Mouse (Mus musculus): ENCODE data around the gene Hist1h4j. TPM values are rescaled to one million over a fixed set of nuclear protein-coding genes. Genes with fewer than 3 reads are reported as not detected.
A peak's percentile ranks its signal among the peaks of the same experiment; 100 is the strongest.
"Not testable (repeated sequence)": the region's sequence is repeated elsewhere in the genome, so short reads cannot be mapped to it uniquely, and the experiment has no call there.

Gene Hist1h4j
- total RNA-seq, 1 experiment from 2014 or later, result 469 TPM

GRCm38 (mm10) chr13:21779767-21780731 lies 45.2 kb downstream of the Hist1h4j start, which contains the start of gene Hist1h1b:
TSS of gene Hist1h1b (minus strand) at chr13:21780625.
- ATAC-seq (replicated peaks; ENCODE audit: low read depth, poor library complexity, severe bottlenecking), result peak; percentile 53

GRCm38 (mm10) chr13:21781021-21781555 lies 46.2 kb downstream of the Hist1h4j start:
- ATAC-seq (replicated peaks; ENCODE audit: low read depth, poor library complexity, severe bottlenecking), result no peak

- no peak for ATAC-seq (replicated peaks; ENCODE audit: low read depth, poor library complexity, severe bottlenecking)
Observed at GRCm38 (mm10) chr13:21781639-21782038, 46.8 kb downstream of the Hist1h4j start.

- ATAC-seq (replicated peaks; ENCODE audit: low read depth, poor library complexity, severe bottlenecking), result not testable (repeated sequence)
Observed at GRCm38 (mm10) chr13:21782361-21783254, 47.7 kb downstream of the Hist1h4j start.

DNA sequence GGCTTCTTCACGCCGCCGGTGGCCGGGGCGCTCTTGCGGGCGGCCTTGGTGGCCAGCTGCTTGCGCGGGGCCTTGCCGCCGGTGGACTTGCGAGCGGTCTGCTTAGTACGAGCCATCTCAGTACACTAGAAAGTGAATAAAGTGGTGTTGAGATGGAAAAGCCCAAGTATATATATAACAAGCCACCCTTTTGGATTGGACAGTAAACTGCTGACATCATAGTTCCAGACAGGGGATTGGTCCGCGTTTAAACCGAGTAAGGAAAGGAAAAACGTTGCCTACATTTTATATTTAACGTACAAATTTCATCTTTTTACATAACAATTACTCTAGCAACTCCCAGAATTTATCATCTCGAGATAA lies 48.4 kb downstream of the Hist1h4j start, which contains the start of gene Hist1h3i:
Hist1h3i (minus strand) TSS at position 116 of the 363 bp plus-strand sequence.
- ATAC-seq (replicated peaks; ENCODE audit: low read depth, poor library complexity, severe bottlenecking), result peak; percentile 33

DNA sequence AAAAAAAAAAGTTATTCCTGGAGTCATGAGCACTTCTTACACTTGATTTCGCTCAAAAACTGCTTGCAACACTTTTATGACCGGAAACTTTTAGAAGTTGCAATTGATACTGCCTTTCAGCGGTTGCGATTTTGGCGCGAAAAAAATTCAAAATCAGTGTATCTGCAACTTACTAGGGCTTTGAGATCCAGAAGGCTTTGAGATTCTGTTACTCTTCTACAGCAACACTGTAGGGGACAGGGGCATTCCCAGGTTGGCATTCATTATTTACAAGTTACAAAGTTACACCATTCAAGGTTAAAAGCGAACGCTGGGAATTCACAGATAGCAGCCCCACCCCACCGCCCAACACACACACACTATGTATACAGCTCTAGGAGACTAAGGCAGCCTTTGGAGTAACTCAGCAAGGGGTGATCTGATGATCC lies 48.9 kb downstream of the Hist1h4j start:
- no peak for ATAC-seq (replicated peaks; ENCODE audit: low read depth, poor library complexity, severe bottlenecking)

DNA sequence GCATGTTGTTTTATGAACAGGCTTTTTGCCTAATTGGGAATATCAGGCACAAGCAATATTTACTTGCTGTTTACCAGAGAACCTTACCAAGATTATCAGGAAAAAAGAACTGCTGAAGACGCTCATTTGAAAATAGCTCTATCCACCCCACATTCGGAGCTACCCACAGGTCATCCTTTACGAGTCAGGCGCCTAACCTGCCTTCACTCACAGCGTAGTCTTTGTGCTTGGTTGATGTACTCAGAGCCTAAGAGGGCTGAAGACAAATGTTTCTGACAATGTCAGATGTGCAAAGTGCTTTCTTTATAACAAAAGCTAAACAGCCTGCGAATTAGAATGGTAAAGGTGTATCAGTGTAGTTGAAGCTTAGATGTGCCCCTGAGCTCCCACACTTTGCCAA lies 49.4 kb downstream of the Hist1h4j start:
- no peak for ATAC-seq (replicated peaks; ENCODE audit: low read depth, poor library complexity, severe bottlenecking)

Other genes with a start within 250 kb of the Hist1h4j start
- gene AK157302, start 239.8 kb upstream of the Hist1h4j start, total RNA-seq (2017), result 0.37 and 0.44 TPM in 2 replicates
- gene Gm11273, start 233.6 kb upstream of the Hist1h4j start, total RNA-seq (2017), result 8.5 and 11.7 TPM in 2 replicates
- gene Zkscan8, start 203.9 kb upstream of the Hist1h4j start, total RNA-seq (2017), result 12.4 and 14.7 TPM in 2 replicates
- not detected in 2 replicates for gene Olfr1366, start 192.3 kb upstream of the Hist1h4j start, total RNA-seq (2017)
- gene Olfr1535, start 175.2 kb upstream of the Hist1h4j start, total RNA-seq (2017), result not detected in 2 replicates
- gene Olfr1364, start 153.3 kb upstream of the Hist1h4j start, total RNA-seq (2017), result not detected in 2 replicates
- not detected in 2 replicates for gene Olfr1362, start 121.0 kb upstream of the Hist1h4j start, total RNA-seq (2017)
- gene Olfr11, start 92.5 kb upstream of the Hist1h4j start, total RNA-seq (2017), result not detected in 2 replicates
- not detected in 2 replicates for gene Olfr1361, start 71.7 kb upstream of the Hist1h4j start, total RNA-seq (2017)
- not detected in 2 replicates for gene Olfr1360, start 57.7 kb upstream of the Hist1h4j start, total RNA-seq (2017)
- gene Olfr1359, start 37.0 kb upstream of the Hist1h4j start, total RNA-seq (2017), result not detected in 2 replicates
- gene Hist1h2bl, start 18.9 kb upstream of the Hist1h4j start, total RNA-seq (2017), result 401 and 517 TPM in 2 replicates
- 1,241 and 1,337 TPM in 2 replicates for gene Hist1h2ai, start 18.6 kb upstream of the Hist1h4j start, total RNA-seq (2017)
- 145 and 293 TPM in 2 replicates for gene Hist1h3h, start 17.4 kb upstream of the Hist1h4j start, total RNA-seq (2017)
- 379 and 469 TPM in 2 replicates for gene Hist1h2bm, start 13.0 kb upstream of the Hist1h4j start, total RNA-seq (2017)
- 4,229 and 5,615 TPM in 2 replicates for gene Hist1h4k, start 15.4 kb downstream of the Hist1h4j start, total RNA-seq (2017)
- 950 and 1,047 TPM in 2 replicates for gene Hist1h2ak, start 18.8 kb downstream of the Hist1h4j start, total RNA-seq (2017)
- 1,475 and 1,634 TPM in 2 replicates for gene Hist1h2bn, start 19.1 kb downstream of the Hist1h4j start, total RNA-seq (2017)
- gene Hist1h1b, start 45.6 kb downstream of the Hist1h4j start, total RNA-seq (2017), result 1,123 and 1,267 TPM in 2 replicates
- 252 and 264 TPM in 2 replicates for gene Hist1h3i, start 48.3 kb downstream of the Hist1h4j start, total RNA-seq (2017)
- gene Hist1h2an, start 52.2 kb downstream of the Hist1h4j start, total RNA-seq (2017), result 413 and 544 TPM in 2 replicates
- gene Hist1h2bp, start 52.4 kb downstream of the Hist1h4j start, total RNA-seq (2017), result 69.7 and 70.4 TPM in 2 replicates
- gene Hist1h2bq, start 75.1 kb downstream of the Hist1h4j start, total RNA-seq (2017), result 106 and 143 TPM in 2 replicates
- gene Hist1h2ao, start 75.4 kb downstream of the Hist1h4j start, total RNA-seq (2017), result 626 and 966 TPM in 2 replicates
- 3,201 and 5,019 TPM in 2 replicates for gene Hist1h4m, start 76.7 kb downstream of the Hist1h4j start, total RNA-seq (2017)
- gene Hist1h4n, start 97.1 kb downstream of the Hist1h4j start, total RNA-seq (2017), result 2,940 and 3,195 TPM in 2 replicates
- 1,879 and 2,229 TPM in 2 replicates for gene Hist1h2ap, start 98.4 kb downstream of the Hist1h4j start, total RNA-seq (2017)
- gene Hist1h2br, start 98.7 kb downstream of the Hist1h4j start, total RNA-seq (2017), result 234 and 268 TPM in 2 replicates
- gene Zfp184, start 210.0 kb downstream of the Hist1h4j start, total RNA-seq (2017), result 13.1 and 13.9 TPM in 2 replicates
- gene Pom121l2, start 246.1 kb downstream of the Hist1h4j start, total RNA-seq (2017), result not detected in 2 replicates